Mouse (Mus musculus): ENCODE data around the gene Kdsr. TPM values are rescaled to one million over a fixed set of nuclear protein-coding genes. Genes with fewer than 3 reads are reported as not detected.

Gene Kdsr
- polyA plus RNA-seq, 1 experiment from 2014 or later = 7.1 TPM

DNA sequence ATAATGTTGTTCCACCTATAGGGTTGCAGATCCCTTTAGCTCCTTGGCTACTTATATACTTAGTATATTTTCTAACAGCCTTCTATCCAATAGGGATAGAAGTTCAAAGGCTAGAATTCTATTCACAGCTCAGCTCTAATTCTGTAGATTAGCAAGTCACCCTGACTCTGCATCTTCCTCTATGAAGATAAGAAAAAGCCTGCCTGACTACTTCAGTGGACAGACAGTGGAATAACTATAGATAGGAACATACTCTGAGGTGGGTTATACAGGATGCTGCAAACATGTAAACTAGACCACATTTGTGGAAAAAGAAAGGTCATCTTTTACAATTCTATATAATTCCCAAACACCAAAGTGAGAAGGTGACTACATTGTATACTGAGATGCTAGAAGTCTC, 66.9 kb downstream of the Kdsr start:
- H3K4me3 ChIP-seq (ENCODE audit: low read depth, low read length) = no peak overlapping the region
- peaks cover 20% of the 10 kb centered on the region for H3K4me1 ChIP-seq (ENCODE audit: control insufficient read depth, insufficient read depth, low read length)
- H3K27me3 ChIP-seq (ENCODE audit: control insufficient read depth, insufficient read depth, low read length) = no peaks in the 10 kb centered on the region
- no peak for ATAC-seq (replicated peaks; ENCODE audit: insufficient number of reproducible peaks, low FRiP score, low TSS enrichment)
- H3K36me3 ChIP-seq (ENCODE audit: control insufficient read depth, insufficient read depth, low read length) = no peaks in the 10 kb centered on the region
- H3K9ac ChIP-seq (ENCODE audit: low read depth, low read length) = no peak overlapping the region
- H3K27ac ChIP-seq (ENCODE audit: low read depth, low read length) = no peak overlapping the region
- no peaks in the 10 kb centered on the region for H3K9me3 ChIP-seq (replicated peaks; ENCODE audit: control insufficient read depth, low read length)
- no peak overlapping the region for H3K4me2 ChIP-seq

DNA sequence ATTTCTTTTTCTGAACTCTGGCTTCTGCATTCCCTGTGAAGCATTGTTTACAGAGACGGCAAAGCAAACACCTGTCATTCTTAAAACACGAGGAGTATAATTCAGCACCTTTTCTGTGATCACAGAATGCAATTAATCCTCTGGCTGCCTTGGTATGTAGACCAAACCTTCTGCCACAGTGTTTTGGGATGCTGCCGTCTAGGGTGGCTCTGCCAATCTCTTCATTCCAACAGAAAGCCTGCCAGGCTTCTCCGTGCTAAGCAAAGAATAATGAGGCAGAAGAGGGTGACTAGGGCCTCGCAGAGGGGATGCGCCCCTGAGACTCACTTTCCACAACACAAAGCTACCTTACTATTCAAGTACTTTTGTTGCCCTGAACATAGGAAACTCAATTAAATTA, 68.6 kb downstream of the Kdsr start:
- no peak overlapping the region for H3K4me3 ChIP-seq (ENCODE audit: low read depth, low read length)
- peaks cover 24% of the 10 kb centered on the region for H3K4me1 ChIP-seq (ENCODE audit: control insufficient read depth, insufficient read depth, low read length)
- H3K27ac ChIP-seq (ENCODE audit: low read depth, low read length) = no peak overlapping the region
- H3K27me3 ChIP-seq (ENCODE audit: control insufficient read depth, insufficient read depth, low read length) = no peaks in the 10 kb centered on the region
- H3K9ac ChIP-seq (ENCODE audit: low read depth, low read length) = no peak overlapping the region
- ATAC-seq (replicated peaks; ENCODE audit: insufficient number of reproducible peaks, low FRiP score, low TSS enrichment) = no peak
- WGBS (ENCODE audit: insufficient replicate concordance) = 80% methylated on average over 6 of the region's 6 CpGs
- no peaks in the 10 kb centered on the region for H3K9me3 ChIP-seq (replicated peaks; ENCODE audit: control insufficient read depth, low read length)
- no peaks in the 10 kb centered on the region for H3K36me3 ChIP-seq (ENCODE audit: control insufficient read depth, insufficient read depth, low read length)
- H3K4me2 ChIP-seq = no peak overlapping the region

DNA sequence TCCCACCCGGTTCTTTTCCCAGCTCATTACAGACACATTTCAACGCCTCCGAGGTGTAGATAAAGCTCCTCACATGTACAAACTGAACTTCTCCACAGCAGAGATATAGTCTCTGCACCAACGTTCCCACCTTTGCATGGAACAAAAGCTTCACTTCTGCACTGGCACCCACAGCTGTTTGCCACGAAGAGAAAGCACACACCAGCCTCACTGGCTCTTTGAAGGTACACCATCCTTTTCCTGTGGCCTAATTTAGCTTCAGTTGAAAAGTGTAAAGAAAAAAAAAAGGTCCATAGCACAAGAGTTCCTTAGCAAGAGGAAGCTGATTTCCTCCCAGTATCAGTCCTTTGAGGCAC, 71.4 kb downstream of the Kdsr start:
- Histone ChIP-seq H3K9ac (ENCODE audit: low read depth, low read length) (no peak overlapping the region), H3K9me3 (replicated peaks; ENCODE audit: control insufficient read depth, low read length) (no peaks in the 10 kb centered on the region), H3K4me3 (ENCODE audit: low read depth, low read length) (no peak overlapping the region), H3K27me3 (ENCODE audit: control insufficient read depth, insufficient read depth, low read length) (no peaks in the 10 kb centered on the region), H3K36me3 (ENCODE audit: control insufficient read depth, insufficient read depth, low read length) (no peaks in the 10 kb centered on the region), H3K4me2 (peak overlapping the region; percentile 31), H3K4me1 (ENCODE audit: control insufficient read depth, insufficient read depth, low read length) (peaks cover 11% of the 10 kb centered on the region), H3K27ac (ENCODE audit: low read depth, low read length) (no peak overlapping the region)
- 38% methylated on average over 5 of the region's 5 CpGs for WGBS (ENCODE audit: insufficient replicate concordance)
- no peak for ATAC-seq (replicated peaks; ENCODE audit: insufficient number of reproducible peaks, low FRiP score, low TSS enrichment)

DNA sequence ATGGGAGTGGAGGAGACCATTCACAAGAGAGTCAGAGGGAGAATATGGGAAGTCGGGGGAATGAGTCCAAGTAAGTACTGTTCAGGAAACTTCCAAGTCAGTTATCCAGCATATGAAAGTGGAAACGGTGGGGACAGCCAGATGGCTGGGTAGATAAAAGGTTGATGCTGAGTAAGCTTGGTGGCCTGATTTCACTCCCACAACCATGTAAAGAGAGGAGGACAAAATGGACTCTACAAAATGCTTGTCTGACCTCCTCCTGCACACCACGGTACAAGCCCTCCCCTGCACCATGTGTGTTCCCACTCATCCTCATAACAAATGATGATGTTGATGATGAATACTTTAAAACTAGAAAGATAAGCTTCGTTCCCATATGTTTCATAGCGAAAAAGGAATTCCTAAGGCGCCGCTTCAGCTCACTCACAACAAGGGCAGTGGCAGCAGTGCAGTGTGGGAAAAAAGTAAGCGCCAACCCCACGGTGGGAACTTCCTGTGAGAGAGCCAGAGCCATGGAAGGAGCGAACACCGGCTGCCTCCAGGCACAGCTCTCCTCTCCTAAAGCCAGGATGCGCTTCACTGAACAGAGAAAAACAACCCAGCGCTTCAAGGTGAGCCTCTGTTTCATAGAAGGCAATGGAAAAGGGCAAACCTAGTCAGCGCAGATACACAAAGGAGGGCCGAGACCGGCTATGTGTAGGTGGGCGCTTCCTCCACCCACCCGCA, 71.9 kb downstream of the Kdsr start:
- ATAC-seq (replicated peaks; ENCODE audit: insufficient number of reproducible peaks, low FRiP score, low TSS enrichment) = no peak
- H3K4me2 ChIP-seq = peak overlapping the region; percentile 31
- peaks cover 11% of the 10 kb centered on the region for H3K4me1 ChIP-seq (ENCODE audit: control insufficient read depth, insufficient read depth, low read length)
- no peaks in the 10 kb centered on the region for H3K9me3 ChIP-seq (replicated peaks; ENCODE audit: control insufficient read depth, low read length)
- no peak overlapping the region for H3K27ac ChIP-seq (ENCODE audit: low read depth, low read length)
- H3K27me3 ChIP-seq (ENCODE audit: control insufficient read depth, insufficient read depth, low read length) = no peaks in the 10 kb centered on the region
- H3K9ac ChIP-seq (ENCODE audit: low read depth, low read length) = no peak overlapping the region
- 74% methylated on average over 18 of the region's 18 CpGs for WGBS (ENCODE audit: insufficient replicate concordance)
- H3K4me3 ChIP-seq (ENCODE audit: low read depth, low read length) = no peak overlapping the region
- no peaks in the 10 kb centered on the region for H3K36me3 ChIP-seq (ENCODE audit: control insufficient read depth, insufficient read depth, low read length)

DNA sequence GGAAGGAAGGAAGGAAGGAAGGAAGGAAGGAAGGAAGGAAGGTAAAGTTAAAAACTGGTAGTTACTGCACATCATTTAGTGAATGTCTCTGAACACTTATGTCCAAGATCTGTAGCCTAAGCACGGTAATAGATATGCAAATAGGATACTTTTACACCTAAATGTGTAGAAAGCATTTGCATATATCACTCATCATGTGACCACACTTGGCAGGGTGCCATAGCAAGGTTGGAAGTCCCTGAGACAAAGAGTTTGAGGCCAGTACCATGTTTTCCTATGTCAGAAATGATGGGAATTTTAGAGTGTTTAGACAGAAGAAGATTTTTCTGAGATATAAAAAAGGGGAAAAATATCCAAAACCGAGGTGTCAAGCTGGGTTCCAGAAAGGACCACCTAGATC, 73.8 kb downstream of the Kdsr start:
- ATAC-seq (replicated peaks; ENCODE audit: insufficient number of reproducible peaks, low FRiP score, low TSS enrichment) = no peak
- Histone ChIP-seq H3K4me2 (no peak overlapping the region), H3K4me1 (ENCODE audit: control insufficient read depth, insufficient read depth, low read length) (peaks cover 11% of the 10 kb centered on the region), H3K27me3 (ENCODE audit: control insufficient read depth, insufficient read depth, low read length) (no peaks in the 10 kb centered on the region), H3K9me3 (replicated peaks; ENCODE audit: control insufficient read depth, low read length) (no peaks in the 10 kb centered on the region), H3K4me3 (ENCODE audit: low read depth, low read length) (no peak overlapping the region), H3K9ac (ENCODE audit: low read depth, low read length) (no peak overlapping the region), H3K36me3 (ENCODE audit: control insufficient read depth, insufficient read depth, low read length) (no peaks in the 10 kb centered on the region), H3K27ac (ENCODE audit: low read depth, low read length) (no peak overlapping the region)
- 76% methylated on average over 2 of the region's 2 CpGs for WGBS (ENCODE audit: insufficient replicate concordance)

DNA sequence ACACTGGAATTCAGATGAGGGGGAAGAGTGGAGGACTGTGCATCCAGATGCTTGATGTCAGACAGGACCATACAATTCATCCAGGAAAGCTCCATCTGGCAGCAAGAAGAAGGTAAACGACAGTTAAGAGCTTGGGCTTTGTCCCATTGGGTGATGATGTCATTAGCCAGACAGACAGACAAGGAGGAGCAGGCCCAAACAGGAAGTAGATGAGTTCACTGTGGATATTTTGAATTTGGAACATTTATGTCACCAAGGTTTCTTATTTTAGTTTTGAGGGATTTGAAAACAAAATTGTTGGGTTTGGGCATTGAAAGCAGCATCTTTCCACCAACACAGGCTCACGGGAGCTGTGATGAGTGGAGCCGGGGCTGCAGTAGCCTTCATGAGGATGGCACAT, 75.0 kb downstream of the Kdsr start:
- Histone ChIP-seq H3K4me2 (no peak overlapping the region), H3K27me3 (ENCODE audit: control insufficient read depth, insufficient read depth, low read length) (no peaks in the 10 kb centered on the region), H3K4me1 (ENCODE audit: control insufficient read depth, insufficient read depth, low read length) (peaks cover 11% of the 10 kb centered on the region), H3K4me3 (ENCODE audit: low read depth, low read length) (no peak overlapping the region), H3K9ac (ENCODE audit: low read depth, low read length) (no peak overlapping the region), H3K9me3 (replicated peaks; ENCODE audit: control insufficient read depth, low read length) (no peaks in the 10 kb centered on the region), H3K27ac (ENCODE audit: low read depth, low read length) (no peak overlapping the region), H3K36me3 (ENCODE audit: control insufficient read depth, insufficient read depth, low read length) (no peaks in the 10 kb centered on the region)
- 75% methylated on average over 3 of the region's 3 CpGs for WGBS (ENCODE audit: insufficient replicate concordance)
- no peak for ATAC-seq (replicated peaks; ENCODE audit: insufficient number of reproducible peaks, low FRiP score, low TSS enrichment)

DNA sequence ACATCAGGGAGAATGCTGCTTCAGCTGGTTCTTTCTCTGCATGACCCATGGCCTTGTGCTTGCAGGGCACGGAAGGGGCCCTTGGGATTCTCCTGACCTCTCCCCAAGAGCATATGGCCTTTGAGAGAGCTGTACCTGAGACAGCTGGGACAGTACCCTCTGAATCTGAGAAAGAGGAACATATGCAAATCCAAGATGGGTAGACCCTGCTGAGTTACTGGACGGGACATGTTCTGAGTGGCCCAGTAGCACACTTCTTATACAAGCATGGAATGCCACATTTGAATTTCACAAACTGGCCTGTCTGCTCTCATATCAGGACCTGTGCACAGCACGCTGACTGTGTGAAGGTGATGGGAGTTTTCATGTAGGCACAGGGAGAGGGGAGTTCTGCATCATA, 76.7 kb downstream of the Kdsr start:
- H3K4me1 ChIP-seq (ENCODE audit: control insufficient read depth, insufficient read depth, low read length) = peaks cover 6% of the 10 kb centered on the region
- H3K9ac ChIP-seq (ENCODE audit: low read depth, low read length) = no peak overlapping the region
- no peaks in the 10 kb centered on the region for H3K9me3 ChIP-seq (replicated peaks; ENCODE audit: control insufficient read depth, low read length)
- no peak overlapping the region for H3K4me3 ChIP-seq (ENCODE audit: low read depth, low read length)
- no peak for ATAC-seq (replicated peaks; ENCODE audit: insufficient number of reproducible peaks, low FRiP score, low TSS enrichment)
- 73% methylated on average over 3 of the region's 3 CpGs for WGBS (ENCODE audit: insufficient replicate concordance)
- H3K4me2 ChIP-seq = no peak overlapping the region
- H3K27ac ChIP-seq (ENCODE audit: low read depth, low read length) = no peak overlapping the region
- no peaks in the 10 kb centered on the region for H3K27me3 ChIP-seq (ENCODE audit: control insufficient read depth, insufficient read depth, low read length)
- H3K36me3 ChIP-seq (ENCODE audit: control insufficient read depth, insufficient read depth, low read length) = no peaks in the 10 kb centered on the region

DNA sequence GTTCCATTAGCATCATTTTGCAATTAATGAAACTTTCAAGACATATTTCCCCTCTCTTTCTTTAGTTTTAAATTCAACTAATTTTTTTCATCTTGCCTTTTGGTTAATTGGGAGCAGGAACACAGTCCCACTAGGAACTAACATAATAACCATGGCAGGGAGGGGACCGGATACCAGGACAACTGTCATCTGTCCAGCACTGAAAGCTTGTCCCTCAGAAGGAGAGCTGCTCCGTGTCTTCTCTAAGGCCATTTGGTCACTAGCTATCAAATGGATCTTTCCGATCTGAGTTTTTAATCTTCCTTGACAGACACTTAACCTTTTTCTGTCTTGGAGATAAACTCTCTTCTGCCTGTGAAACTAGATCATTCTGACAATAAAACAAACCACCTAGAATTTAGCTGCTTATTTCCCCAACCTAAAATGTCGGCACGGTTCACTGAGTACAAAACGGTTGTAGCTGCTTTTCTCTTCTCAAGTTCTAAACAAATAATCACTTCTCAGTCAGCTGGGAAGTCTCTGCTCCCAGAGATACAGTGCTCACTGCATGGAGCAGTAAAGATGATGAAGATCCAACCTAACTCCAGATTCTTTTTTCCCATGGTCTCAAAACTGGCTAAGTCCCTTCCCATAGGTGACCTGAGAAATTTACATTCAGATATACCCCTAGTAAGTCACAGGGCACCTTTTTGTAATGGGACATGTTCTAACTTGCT, 79.6 kb downstream of the Kdsr start:
- H3K27me3 ChIP-seq (ENCODE audit: control insufficient read depth, insufficient read depth, low read length) = no peaks in the 10 kb centered on the region
- ATAC-seq (replicated peaks; ENCODE audit: insufficient number of reproducible peaks, low FRiP score, low TSS enrichment) = no peak
- no peak overlapping the region for H3K9ac ChIP-seq (ENCODE audit: low read depth, low read length)
- WGBS (ENCODE audit: insufficient replicate concordance) = 77% methylated on average over 6 of the region's 6 CpGs
- no peak overlapping the region for H3K27ac ChIP-seq (ENCODE audit: low read depth, low read length)
- H3K36me3 ChIP-seq (ENCODE audit: control insufficient read depth, insufficient read depth, low read length) = no peaks in the 10 kb centered on the region
- H3K4me1 ChIP-seq (ENCODE audit: control insufficient read depth, insufficient read depth, low read length) = no peaks in the 10 kb centered on the region
- no peak overlapping the region for H3K4me3 ChIP-seq (ENCODE audit: low read depth, low read length)
- H3K4me2 ChIP-seq = no peak overlapping the region
- no peaks in the 10 kb centered on the region for H3K9me3 ChIP-seq (replicated peaks; ENCODE audit: control insufficient read depth, low read length)

DNA sequence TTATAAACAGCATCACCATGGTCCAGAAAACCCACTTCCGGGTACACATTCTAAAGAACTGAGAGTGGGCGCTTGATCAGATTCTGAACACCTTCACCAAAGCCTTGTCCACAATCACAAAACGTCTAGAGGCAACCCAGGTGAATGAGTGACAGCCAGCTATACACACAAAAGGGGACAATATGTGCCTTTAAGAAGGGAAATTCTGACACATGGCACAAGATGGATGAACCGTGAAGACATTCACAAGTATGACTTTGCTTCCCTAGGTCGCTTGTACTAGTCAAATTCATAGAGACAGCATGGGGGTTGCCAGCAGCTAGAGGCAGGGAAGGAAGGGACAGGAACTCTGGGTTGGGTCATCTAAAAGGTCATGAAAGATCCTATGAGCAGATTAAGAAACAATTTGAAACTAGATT, 81.5 kb downstream of the Kdsr start:
- WGBS (ENCODE audit: insufficient replicate concordance) = 73% methylated on average over 5 of the region's 5 CpGs
- no peak overlapping the region for H3K4me3 ChIP-seq (ENCODE audit: low read depth, low read length)
- no peak for ATAC-seq (replicated peaks; ENCODE audit: insufficient number of reproducible peaks, low FRiP score, low TSS enrichment)
- H3K4me1 ChIP-seq (ENCODE audit: control insufficient read depth, insufficient read depth, low read length) = no peaks in the 10 kb centered on the region
- no peak overlapping the region for H3K4me2 ChIP-seq
- no peak overlapping the region for H3K9ac ChIP-seq (ENCODE audit: low read depth, low read length)
- H3K9me3 ChIP-seq (replicated peaks; ENCODE audit: control insufficient read depth, low read length) = no peaks in the 10 kb centered on the region
- no peaks in the 10 kb centered on the region for H3K27me3 ChIP-seq (ENCODE audit: control insufficient read depth, insufficient read depth, low read length)
- no peaks in the 10 kb centered on the region for H3K36me3 ChIP-seq (ENCODE audit: control insufficient read depth, insufficient read depth, low read length)
- no peak overlapping the region for H3K27ac ChIP-seq (ENCODE audit: low read depth, low read length)
